Mouse (Mus musculus) hindbrain, embryonic 10.5 days (tissue): Measurements from ENCODE around the gene Otud7a. TPM values are rescaled to one million over a fixed set of nuclear protein-coding genes. Genes with fewer than 3 reads are reported as not detected.
A peak's percentile ranks its signal among the peaks of the same experiment; 100 is the strongest.

Experiments
- DNase-seq: peaks from one replicate; pipeline ENCODE4 v3.0.0-alpha.2; 2017; ENCODE audit warnings: low spot score
- H3K27ac ChIP-seq: fragments of 300-500 bp; sonication (generic); 2 replicates; pipeline ENCODE4 v1.5.1; 2016; ENCODE audit warnings: mild to moderate bottlenecking, moderate library complexity
- H3K27me3 ChIP-seq: fragments of 300-500 bp; sonication (generic); 2 replicates; pipeline ENCODE4 v1.6.1; 2016; ENCODE audit warnings: mild to moderate bottlenecking; ENCODE audit not compliant: poor library complexity, insufficient read depth, severe bottlenecking
- H3K36me3 ChIP-seq: fragments of 300-500 bp; sonication (generic); 2 replicates; pipeline ENCODE4 v1.6.1; 2016; ENCODE audit warnings: mild to moderate bottlenecking, moderate library complexity
- H3K4me1 ChIP-seq: fragments of 300-500 bp; sonication (generic); replicated peaks from 2 replicates; pipeline ENCODE4 v1.6.1; 2016; ENCODE audit warnings: mild to moderate bottlenecking
- H3K4me3 ChIP-seq: fragments of 300-500 bp; sonication (generic); 2 replicates; pipeline ENCODE4 v1.5.1; 2016; ENCODE audit warnings: mild to moderate bottlenecking, moderate library complexity
- H3K9me3 ChIP-seq: fragments of 300-500 bp; sonication (generic); 2 replicates; pipeline ENCODE4 v1.6.1; 2016; ENCODE audit warnings: mild to moderate bottlenecking, moderate library complexity
- WGBS: fragments of 180-500 bp; shearing (Covaris S2); methylation state at CpG from one replicate; pipeline ENCODE4 v1.1.7; 2016; 5-methylcytosine and 5-hydroxymethylcytosine counted together
- polyA plus RNA-seq: library from polyadenylated mRNA; unstranded; fragments of >200 nt; fragmentation: Nextera tagmentation; extraction: Ambion mirVana; gene quantifications from 2 replicates; pipeline ENCODE4 v1.2.1, GENCODE M21; 2016

Otud7a gene
- polyA plus RNA-seq = 1.6 and 2.6 TPM in 2 replicates

DNA sequence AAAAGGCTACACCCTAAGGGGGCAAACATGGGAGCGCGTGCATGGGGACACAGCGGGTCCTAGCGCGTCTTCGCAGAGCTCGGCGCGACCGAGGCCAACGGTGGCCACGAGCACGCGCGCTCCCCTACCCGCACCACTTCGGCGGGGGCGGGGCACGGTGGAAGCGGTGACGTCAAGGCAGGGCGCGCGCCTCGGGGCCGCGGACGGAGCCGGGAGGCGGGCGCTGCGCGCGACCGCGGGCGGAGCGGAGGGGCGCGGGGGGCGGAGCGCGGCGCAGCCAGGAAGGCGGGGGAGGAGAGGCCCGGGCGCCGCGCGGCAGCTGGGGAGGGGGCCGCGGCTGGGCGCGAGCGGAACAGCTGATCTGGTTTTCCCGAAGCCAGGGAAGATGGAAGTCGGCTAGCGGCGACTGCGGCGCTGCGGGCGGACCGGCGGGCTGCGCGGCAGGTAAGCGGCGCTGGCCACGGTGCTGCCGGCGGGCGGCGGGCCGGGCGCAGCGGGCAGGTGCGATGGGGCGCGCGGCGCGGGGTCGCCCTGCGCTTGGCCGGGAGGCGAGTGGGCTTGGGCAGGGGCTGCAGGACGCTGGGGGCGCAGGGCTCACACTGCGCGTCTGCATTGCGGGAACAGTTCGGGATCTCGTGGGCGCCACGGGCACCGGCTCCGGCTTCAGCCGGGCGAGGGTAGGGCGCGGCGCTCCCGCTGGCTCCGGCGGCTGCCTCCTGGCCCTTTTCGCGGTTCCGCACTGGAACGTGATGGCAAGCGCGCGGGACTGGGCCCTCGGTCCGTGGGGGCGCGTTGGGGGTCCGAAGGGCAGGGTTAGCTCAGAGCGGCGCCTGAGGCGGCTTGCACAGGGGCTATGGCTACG, at the start of gene Otud7a:
Gene Otud7a (plus strand): TSS at position 268 of the 862 bp plus-strand sequence.
- Histone ChIP-seq H3K9me3 (no peaks in the 10 kb centered on the region), H3K4me3 (peak within 1 kb of the TSS; percentile 78), H3K4me1 (peaks cover 7% of the 10 kb centered on the region), H3K27me3 (peaks cover 18% of the 10 kb centered on the region), H3K27ac (peak within 1 kb of the TSS; percentile 86), H3K36me3 (no peaks in the 10 kb centered on the region)
- under 1% methylated on average over 121 of the region's 123 CpGs for WGBS
- peak; percentile 79 for DNase-seq

DNA sequence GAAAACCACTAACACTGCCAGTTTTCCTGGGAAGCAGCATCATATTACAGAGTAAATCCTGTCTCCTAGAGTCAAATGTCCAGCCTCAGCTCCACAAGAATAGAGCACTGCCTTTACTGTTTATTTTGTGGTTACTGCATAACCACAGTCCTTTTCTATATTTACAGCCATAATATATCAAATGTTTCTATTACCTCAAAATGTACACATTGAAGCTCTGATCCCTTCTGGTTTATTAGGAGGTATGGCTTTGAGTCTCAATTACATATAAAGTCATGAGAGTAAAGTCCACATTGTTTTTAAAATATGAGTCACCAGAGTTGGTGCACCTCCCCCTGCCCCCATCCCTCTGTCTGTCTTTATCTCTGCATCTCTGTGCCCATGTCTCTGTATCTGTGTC, 38.6 kb upstream of the Otud7a start:
- H3K27me3 ChIP-seq = no peaks in the 10 kb centered on the region
- no peak overlapping the region for H3K4me3 ChIP-seq
- no peak for DNase-seq
- H3K27ac ChIP-seq = no peak overlapping the region
- H3K4me1 ChIP-seq = no peaks in the 10 kb centered on the region
- H3K9me3 ChIP-seq = no peaks in the 10 kb centered on the region
- no peaks in the 10 kb centered on the region for H3K36me3 ChIP-seq

DNA sequence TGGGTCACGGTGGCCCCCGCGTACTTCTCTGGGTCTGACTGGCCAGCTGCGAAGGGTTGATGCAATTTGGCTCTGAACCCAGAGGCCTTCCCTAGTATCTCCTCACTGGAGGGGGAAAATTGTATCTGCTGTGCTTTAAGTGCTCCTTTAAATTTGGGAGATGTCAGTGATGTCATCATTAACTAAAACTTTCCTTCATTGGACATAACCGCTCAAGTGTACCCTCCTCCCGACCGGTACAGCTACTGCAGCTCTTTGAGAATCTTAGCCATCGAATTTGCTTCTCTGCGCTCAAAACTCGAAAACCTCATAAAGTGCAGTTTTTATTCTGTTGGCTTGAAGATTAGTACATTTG, 772 bp downstream of the Otud7a start:
- WGBS = 28% methylated on average over 10 of the region's 10 CpGs
- Histone ChIP-seq H3K4me3 (peak overlapping the region; percentile 78), H3K4me1 (peaks cover 7% of the 10 kb centered on the region), H3K9me3 (no peaks in the 10 kb centered on the region), H3K36me3 (no peaks in the 10 kb centered on the region), H3K27ac (peak overlapping the region; percentile 86), H3K27me3 (peaks cover 18% of the 10 kb centered on the region)
- no peak for DNase-seq

DNA sequence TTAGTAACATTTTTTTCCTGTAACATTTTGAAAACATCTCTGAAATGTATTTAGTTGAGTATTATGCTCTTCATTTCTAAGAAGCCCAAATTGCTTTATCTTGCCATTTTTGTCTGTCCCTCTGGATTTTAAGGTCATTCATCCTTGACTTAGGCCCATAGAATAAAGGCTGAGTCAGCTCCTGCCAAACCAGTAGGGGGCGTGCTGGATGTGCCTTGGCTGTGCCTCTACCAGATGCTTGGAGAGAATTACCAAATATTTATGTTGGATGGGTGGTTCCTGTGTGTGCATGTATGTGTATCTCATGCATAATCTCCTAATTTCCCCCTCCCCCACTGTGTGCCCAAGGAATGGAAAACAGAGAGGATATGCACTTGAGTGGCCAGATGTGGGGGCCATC, 2.4 kb downstream of the Otud7a start:
- no peak for DNase-seq
- WGBS = 29% methylated on average over 1 of the region's 1 CpGs
- Histone ChIP-seq H3K4me1 (peaks cover 7% of the 10 kb centered on the region), H3K27me3 (peaks cover 18% of the 10 kb centered on the region), H3K9me3 (no peaks in the 10 kb centered on the region), H3K4me3 (no peak overlapping the region), H3K27ac (no peak overlapping the region), H3K36me3 (no peaks in the 10 kb centered on the region)

DNA sequence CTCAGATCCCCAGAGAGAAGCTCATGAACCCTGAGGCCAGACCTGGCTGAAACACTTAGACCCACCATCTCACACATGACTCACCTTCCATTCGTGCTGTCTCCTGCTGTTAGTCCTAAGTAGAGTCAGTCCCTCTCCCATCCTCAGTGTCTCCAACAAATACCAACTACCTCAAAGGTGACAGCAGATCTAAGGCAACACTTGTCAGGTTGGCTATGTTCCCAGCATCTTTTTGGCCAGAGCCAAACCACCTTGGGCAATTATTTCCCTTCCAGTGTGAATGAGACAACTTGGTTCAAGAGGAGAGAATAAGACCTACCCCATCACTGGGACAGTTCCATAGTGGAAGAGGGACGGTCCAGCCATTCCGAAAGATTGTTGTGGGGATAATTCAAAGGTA, 10.7 kb downstream of the Otud7a start:
- Histone ChIP-seq H3K27ac (no peak overlapping the region), H3K27me3 (no peaks in the 10 kb centered on the region), H3K36me3 (no peaks in the 10 kb centered on the region), H3K4me3 (no peak overlapping the region), H3K4me1 (no peaks in the 10 kb centered on the region), H3K9me3 (no peaks in the 10 kb centered on the region)
- no peak for DNase-seq
- 86% methylated on average over 3 of the region's 3 CpGs for WGBS

DNA sequence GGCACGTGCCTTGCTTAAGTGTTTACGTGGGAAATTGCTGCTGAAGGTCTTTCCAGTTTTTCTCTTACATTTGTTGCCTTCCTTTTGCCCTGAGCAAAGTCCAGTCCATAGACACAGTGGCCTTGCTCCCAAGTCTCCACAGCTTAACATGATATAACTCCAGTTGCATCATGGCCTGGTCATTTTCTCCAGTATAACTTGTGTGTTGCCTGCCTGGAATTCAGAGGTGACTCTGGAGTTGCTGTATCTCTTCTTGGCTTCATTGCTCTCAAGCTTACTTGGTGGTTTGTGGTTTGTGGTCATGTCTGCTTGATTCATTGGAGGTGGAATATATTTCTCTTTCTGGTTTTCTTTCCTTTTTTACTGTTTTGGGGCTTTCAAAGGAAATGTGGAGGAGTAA, 17.7 kb downstream of the Otud7a start:
- Histone ChIP-seq H3K36me3 (no peaks in the 10 kb centered on the region), H3K4me3 (no peak overlapping the region), H3K9me3 (no peaks in the 10 kb centered on the region), H3K27ac (no peak overlapping the region), H3K27me3 (no peaks in the 10 kb centered on the region), H3K4me1 (no peaks in the 10 kb centered on the region)
- DNase-seq = no peak
- WGBS = 77% methylated on average over 2 of the region's 2 CpGs

DNA sequence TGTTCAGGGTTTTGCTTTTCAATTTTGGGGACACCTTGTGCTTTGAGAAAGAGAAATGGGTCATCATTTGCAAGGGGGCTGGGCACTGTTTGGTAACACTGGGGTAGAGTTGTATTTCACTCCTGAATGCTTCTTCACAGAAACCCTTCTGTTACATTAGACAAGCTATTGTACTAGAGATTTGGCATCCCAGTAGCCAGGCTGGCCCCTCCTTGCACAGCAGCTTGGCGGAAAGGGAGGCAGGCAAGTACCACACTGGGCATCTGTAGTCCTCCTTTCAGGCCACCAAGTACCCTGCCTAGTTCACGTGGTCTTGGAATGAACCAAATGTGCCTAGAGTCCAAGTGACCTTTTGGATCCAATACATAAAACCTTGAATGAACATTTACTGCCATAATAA, 18.1 kb downstream of the Otud7a start:
- H3K4me3 ChIP-seq = no peak overlapping the region
- no peaks in the 10 kb centered on the region for H3K4me1 ChIP-seq
- no peaks in the 10 kb centered on the region for H3K27me3 ChIP-seq
- H3K27ac ChIP-seq = no peak overlapping the region
- no peaks in the 10 kb centered on the region for H3K9me3 ChIP-seq
- no peaks in the 10 kb centered on the region for H3K36me3 ChIP-seq
- WGBS = 80% methylated on average over 2 of the region's 2 CpGs
- DNase-seq = no peak

DNA sequence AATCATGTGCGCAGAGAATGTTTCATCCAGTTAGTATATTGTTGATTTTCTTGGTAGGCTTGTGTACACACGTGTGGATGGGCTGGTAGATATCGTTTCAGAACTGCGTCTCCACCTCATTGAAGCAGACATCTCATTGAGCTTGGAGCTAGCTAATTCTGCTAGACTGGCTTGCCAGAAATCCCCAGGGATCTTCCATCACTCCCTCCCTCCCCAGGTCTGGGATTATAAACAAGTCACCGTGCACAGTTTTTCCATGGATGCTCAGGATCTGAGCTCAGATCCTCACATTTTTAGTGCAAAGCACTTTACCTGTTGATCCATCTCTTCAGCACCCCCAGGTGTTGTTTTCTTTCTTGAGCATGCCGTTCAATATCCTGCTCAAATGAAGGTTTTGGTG, 22.2 kb downstream of the Otud7a start:
- Histone ChIP-seq H3K27ac (no peak overlapping the region), H3K27me3 (no peaks in the 10 kb centered on the region), H3K4me3 (no peak overlapping the region), H3K36me3 (no peaks in the 10 kb centered on the region), H3K9me3 (no peaks in the 10 kb centered on the region), H3K4me1 (no peaks in the 10 kb centered on the region)
- DNase-seq = no peak
- WGBS = 95% methylated on average over 6 of the region's 6 CpGs

DNA sequence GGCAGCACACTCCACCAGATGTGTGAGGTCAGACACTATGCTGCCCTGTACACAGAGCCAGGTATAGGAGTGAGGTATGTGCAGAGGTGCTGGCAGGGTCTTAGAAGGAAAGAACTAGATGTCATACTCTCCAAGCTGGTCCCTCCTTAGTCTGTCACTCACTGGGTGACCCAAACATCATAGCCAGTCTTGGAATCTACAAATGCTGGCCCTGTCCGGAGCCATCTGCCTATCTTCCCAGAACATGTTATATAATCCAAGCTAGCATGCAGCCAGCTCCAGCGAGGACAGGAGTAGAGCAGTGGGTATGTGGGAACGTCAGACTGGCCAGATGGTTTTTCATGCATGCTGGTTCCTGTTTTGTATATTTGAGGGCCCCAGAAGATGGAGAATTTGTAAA, 23.7 kb downstream of the Otud7a start:
- Histone ChIP-seq H3K27me3 (no peaks in the 10 kb centered on the region), H3K4me1 (no peaks in the 10 kb centered on the region), H3K4me3 (no peak overlapping the region), H3K36me3 (no peaks in the 10 kb centered on the region), H3K9me3 (no peaks in the 10 kb centered on the region), H3K27ac (no peak overlapping the region)
- DNase-seq = no peak
- 87% methylated on average over 3 of the region's 3 CpGs for WGBS

DNA sequence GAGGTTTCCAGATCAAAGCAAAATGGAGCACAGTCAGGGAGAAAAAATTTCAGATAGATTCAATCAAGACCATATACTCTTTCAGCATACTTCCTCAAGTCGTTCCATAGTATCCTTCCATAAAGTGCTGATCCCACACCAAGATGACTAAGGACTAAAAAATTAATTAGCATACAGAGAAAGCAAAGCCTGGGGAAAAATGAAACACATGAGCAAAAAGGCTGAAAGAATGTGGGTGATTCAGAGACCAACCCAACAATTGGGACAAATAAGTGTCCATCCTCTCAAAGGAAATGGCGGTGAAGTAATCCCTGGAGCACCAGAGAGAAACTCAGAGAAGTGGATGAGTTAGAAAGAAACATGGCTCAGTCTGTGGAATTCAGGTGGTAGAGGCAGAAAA, 38.5 kb downstream of the Otud7a start:
- Histone ChIP-seq H3K36me3 (no peaks in the 10 kb centered on the region), H3K4me1 (no peaks in the 10 kb centered on the region), H3K27ac (no peak overlapping the region), H3K4me3 (no peak overlapping the region), H3K27me3 (no peaks in the 10 kb centered on the region), H3K9me3 (no peaks in the 10 kb centered on the region)
- DNase-seq = no peak
- 90% methylated on average over 2 of the region's 2 CpGs for WGBS

DNA sequence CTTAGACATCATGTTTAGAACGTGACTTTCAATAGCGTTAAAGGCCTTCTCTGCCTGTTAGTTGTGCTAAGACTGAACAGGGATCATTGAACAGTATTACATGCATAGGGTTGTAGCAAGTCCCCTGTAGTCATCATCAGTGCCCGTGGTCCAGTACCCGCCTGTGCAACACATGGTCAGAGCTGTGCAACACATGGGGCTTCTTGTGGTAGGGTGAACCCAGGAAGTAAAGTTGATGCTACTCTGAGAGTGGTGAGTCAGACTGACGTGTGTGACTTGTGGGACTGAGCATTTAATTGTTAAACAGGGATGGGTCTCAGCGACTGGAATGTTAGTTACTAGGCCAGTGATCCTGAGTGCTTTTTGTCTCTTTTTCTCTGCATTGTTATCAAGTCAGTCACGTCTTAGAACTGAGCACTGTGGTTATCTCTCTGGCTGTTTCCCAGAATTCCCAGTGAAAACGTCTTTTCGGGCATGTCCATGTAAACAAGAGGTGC, 52.5 kb downstream of the Otud7a start:
- Histone ChIP-seq H3K36me3 (no peaks in the 10 kb centered on the region), H3K9me3 (no peaks in the 10 kb centered on the region), H3K4me3 (no peak overlapping the region), H3K27me3 (no peaks in the 10 kb centered on the region), H3K27ac (no peak overlapping the region), H3K4me1 (no peaks in the 10 kb centered on the region)
- 83% methylated on average over 9 of the region's 9 CpGs for WGBS
- no peak for DNase-seq

DNA sequence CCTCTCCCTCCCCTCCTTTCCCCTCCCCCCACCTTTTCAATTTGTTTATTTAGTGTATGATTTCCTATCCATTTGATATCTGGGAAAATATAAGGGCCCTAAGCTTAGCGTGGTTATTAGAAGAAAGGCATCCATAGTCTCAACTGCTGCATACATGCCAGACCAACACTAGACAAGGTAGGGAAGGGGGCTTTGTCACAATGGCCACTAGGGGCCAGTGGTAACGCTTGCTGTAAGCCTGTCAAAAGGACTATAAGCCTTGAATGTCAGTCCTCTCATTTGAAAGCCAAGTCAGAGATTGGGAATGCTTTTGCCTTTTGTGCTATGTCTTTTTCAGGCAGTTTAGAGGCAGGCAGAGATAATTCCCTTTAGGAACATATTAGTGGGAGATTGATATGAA, 59.7 kb downstream of the Otud7a start:
- no peaks in the 10 kb centered on the region for H3K9me3 ChIP-seq
- no peaks in the 10 kb centered on the region for H3K27me3 ChIP-seq
- DNase-seq = peak; percentile 27
- no peak overlapping the region for H3K4me3 ChIP-seq
- no peaks in the 10 kb centered on the region for H3K4me1 ChIP-seq
- 31% methylated on average over 2 of the region's 2 CpGs for WGBS
- no peaks in the 10 kb centered on the region for H3K36me3 ChIP-seq
- no peak overlapping the region for H3K27ac ChIP-seq

DNA sequence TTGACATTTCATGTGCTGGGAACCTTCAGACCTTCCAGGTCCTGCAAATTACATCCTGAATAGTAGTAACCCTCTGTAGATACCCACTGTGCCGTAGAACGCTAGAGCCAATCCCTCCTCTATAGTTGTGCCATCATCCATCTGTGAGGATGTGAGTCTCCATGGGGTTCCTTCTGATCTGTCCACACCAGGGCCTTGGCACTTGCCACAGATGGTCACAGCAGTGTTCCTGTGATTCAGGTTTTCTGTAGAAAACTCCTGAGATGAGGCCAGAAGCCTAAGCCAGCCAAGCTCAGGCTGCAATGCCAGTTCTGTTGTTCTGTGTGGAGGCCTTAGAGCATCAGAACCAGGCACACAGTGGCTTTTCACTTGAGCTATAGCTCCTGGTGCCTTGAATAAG, 63.5 kb downstream of the Otud7a start:
- H3K4me1 ChIP-seq = no peaks in the 10 kb centered on the region
- 91% methylated on average over 2 of the region's 2 CpGs for WGBS
- H3K9me3 ChIP-seq = no peaks in the 10 kb centered on the region
- H3K27ac ChIP-seq = no peak overlapping the region
- no peaks in the 10 kb centered on the region for H3K27me3 ChIP-seq
- no peak for DNase-seq
- H3K4me3 ChIP-seq = no peak overlapping the region
- H3K36me3 ChIP-seq = no peaks in the 10 kb centered on the region
